Mouse (Mus musculus) midbrain, embryonic 10.5 days (tissue): ENCODE data around the gene Kctd4. TPM values are rescaled to one million over a fixed set of nuclear protein-coding genes. Genes with fewer than 3 reads are reported as not detected.

Experiments
- DNase-seq: peaks from one replicate; pipeline ENCODE4 v3.0.0-alpha.2; 2017; ENCODE audit warnings: low spot score
- H3K27ac ChIP-seq: fragments of 300-500 bp; sonication (generic); replicated peaks from 2 replicates; pipeline ENCODE4 v1.5.1; 2016; ENCODE audit warnings: mild to moderate bottlenecking
- H3K27me3 ChIP-seq: fragments of 300-500 bp; sonication (generic); 2 replicates; pipeline ENCODE4 v1.6.1; 2016; ENCODE audit warnings: low read depth, mild to moderate bottlenecking; ENCODE audit not compliant: poor library complexity, severe bottlenecking
- H3K36me3 ChIP-seq: fragments of 300-500 bp; sonication (generic); 2 replicates; pipeline ENCODE4 v1.6.1; 2016; ENCODE audit warnings: mild to moderate bottlenecking, moderate library complexity
- H3K4me1 ChIP-seq: fragments of 300-500 bp; sonication (generic); 2 replicates; pipeline ENCODE4 v1.6.1; 2016
- H3K4me3 ChIP-seq: fragments of 300-500 bp; sonication (generic); 2 replicates; pipeline ENCODE4 v1.5.1; 2016; ENCODE audit warnings: mild to moderate bottlenecking, moderate library complexity
- H3K9me3 ChIP-seq: fragments of 300-500 bp; sonication (generic); replicated peaks from 2 replicates; pipeline ENCODE4 v1.6.1; 2016; ENCODE audit warnings: mild to moderate bottlenecking
- WGBS: fragments of 180-500 bp; shearing (Covaris S2); methylation state at CpG from one replicate; pipeline ENCODE4 v1.1.7; 2016; 5-methylcytosine and 5-hydroxymethylcytosine counted together
- polyA plus RNA-seq: library from polyadenylated mRNA; unstranded; fragments of >200 nt; fragmentation: Nextera tagmentation; extraction: Ambion mirVana; gene quantifications from 2 replicates; pipeline ENCODE4 v1.2.1, GENCODE M21; 2016

Gene Kctd4
- polyA plus RNA-seq, 1 experiment from 2014 or later, result 0.42 TPM

GRCm38 (mm10) chr14:75962250-75962649 lies 7.4 kb downstream of the Kctd4 start:
- H3K27ac ChIP-seq, result no peak overlapping the region

GRCm38 (mm10) chr14:75963215-75963614 lies 8.4 kb downstream of the Kctd4 start:
- no peaks in the 10 kb centered on the region for H3K4me1 ChIP-seq
- H3K4me3 ChIP-seq, result no peak overlapping the region
- no peak overlapping the region for H3K27ac ChIP-seq
- no peaks in the 10 kb centered on the region for H3K9me3 ChIP-seq
- 70% methylated on average over 5 of the region's 5 CpGs for WGBS
- no peak for DNase-seq
- H3K36me3 ChIP-seq, result no peaks in the 10 kb centered on the region
- no peaks in the 10 kb centered on the region for H3K27me3 ChIP-seq

More at GRCm38 (mm10) chr14:75962250-75962649, 7.4 kb downstream of the Kctd4 start:
- H3K27me3 ChIP-seq, result no peaks in the 10 kb centered on the region
- H3K36me3 ChIP-seq, result no peaks in the 10 kb centered on the region
- WGBS, result 91% methylated on average over 9 of the region's 9 CpGs
- no peaks in the 10 kb centered on the region for H3K9me3 ChIP-seq
- DNase-seq, result no peak
- H3K4me1 ChIP-seq, result no peaks in the 10 kb centered on the region
- no peak overlapping the region for H3K4me3 ChIP-seq

- Histone ChIP-seq H3K36me3 (no peaks in the 10 kb centered on the region), H3K27me3 (no peaks in the 10 kb centered on the region), H3K4me1 (no peaks in the 10 kb centered on the region), H3K27ac (no peak overlapping the region), H3K4me3 (no peak overlapping the region), H3K9me3 (no peaks in the 10 kb centered on the region)
- WGBS, result 90% methylated on average over 5 of the region's 5 CpGs
- DNase-seq, result no peak
These were observed 9.2 kb downstream of the Kctd4 start for GRCm38 (mm10) chr14:75964000-75964399.

GRCm38 (mm10) chr14:75964433-75964832 lies 9.6 kb downstream of the Kctd4 start:
- H3K4me3 ChIP-seq, result no peak overlapping the region
- H3K27me3 ChIP-seq, result no peaks in the 10 kb centered on the region
- H3K4me1 ChIP-seq, result no peaks in the 10 kb centered on the region
- DNase-seq, result no peak
- H3K27ac ChIP-seq, result no peak overlapping the region
- WGBS, result 93% methylated on average over 1 of the region's 1 CpGs
- no peaks in the 10 kb centered on the region for H3K9me3 ChIP-seq
- no peaks in the 10 kb centered on the region for H3K36me3 ChIP-seq

- no peak overlapping the region for H3K27ac ChIP-seq
- DNase-seq, result no peak
- no peaks in the 10 kb centered on the region for H3K9me3 ChIP-seq
- 88% methylated on average over 5 of the region's 5 CpGs for WGBS
- H3K36me3 ChIP-seq, result no peaks in the 10 kb centered on the region
- no peak overlapping the region for H3K4me3 ChIP-seq
- H3K4me1 ChIP-seq, result no peaks in the 10 kb centered on the region
- no peaks in the 10 kb centered on the region for H3K27me3 ChIP-seq
These were observed 12.5 kb downstream of the Kctd4 start for GRCm38 (mm10) chr14:75967291-75967690.

GRCm38 (mm10) chr14:75976107-75976506 lies 21.3 kb downstream of the Kctd4 start:
- H3K36me3 ChIP-seq, result 0 out of 2 replicates have a peak, but pooled peaks cover 3% of the 10 kb centered on the region
- H3K27ac ChIP-seq, result no peak overlapping the region
- WGBS, result 72% methylated on average over 3 of the region's 3 CpGs
- DNase-seq, result no peak
- H3K4me3 ChIP-seq, result no peak overlapping the region
- H3K4me1 ChIP-seq, result no peaks in the 10 kb centered on the region
- H3K27me3 ChIP-seq, result no peaks in the 10 kb centered on the region
- no peaks in the 10 kb centered on the region for H3K9me3 ChIP-seq

- H3K27ac ChIP-seq, result no peak overlapping the region
- 93% methylated on average over 3 of the region's 3 CpGs for WGBS
- no peak for DNase-seq
These were observed 26.4 kb downstream of the Kctd4 start for GRCm38 (mm10) chr14:75981231-75981630.

GRCm38 (mm10) chr14:75983891-75984290 lies 29.1 kb downstream of the Kctd4 start:
- DNase-seq, result no peak
- Histone ChIP-seq H3K27ac (no peak overlapping the region), H3K27me3 (no peaks in the 10 kb centered on the region), H3K4me3 (no peak overlapping the region), H3K4me1 (peaks cover 8% of the 10 kb centered on the region; the same call in 1 of the 2 replicates), H3K36me3 (0 out of 2 replicates have a peak, but pooled peaks cover 3% of the 10 kb centered on the region), H3K9me3 (no peaks in the 10 kb centered on the region)
- WGBS, result 95% methylated on average over 2 of the region's 2 CpGs

More at GRCm38 (mm10) chr14:75981231-75981630, 26.4 kb downstream of the Kctd4 start:
- Histone ChIP-seq H3K27me3 (no peaks in the 10 kb centered on the region), H3K9me3 (no peaks in the 10 kb centered on the region), H3K4me3 (no peak overlapping the region), H3K36me3 (0 out of 2 replicates have a peak, but pooled peaks cover 3% of the 10 kb centered on the region), H3K4me1 (peaks cover 8% of the 10 kb centered on the region; the same call in 1 of the 2 replicates)

GRCm38 (mm10) chr14:75985112-75985511 lies 30.3 kb downstream of the Kctd4 start:
- no peak for DNase-seq
- Histone ChIP-seq H3K36me3 (0 out of 2 replicates have a peak, but pooled peaks cover 6% of the 10 kb centered on the region), H3K27ac (0 out of 2 replicates have a peak overlapping the region, but pooled peaks have one; percentile 7), H3K9me3 (no peaks in the 10 kb centered on the region), H3K4me1 (peaks cover 8% of the 10 kb centered on the region; the same call in 1 of the 2 replicates), H3K27me3 (no peaks in the 10 kb centered on the region), H3K4me3 (no peak overlapping the region)
- WGBS, result 68% methylated on average over 4 of the region's 4 CpGs

GRCm38 (mm10) chr14:75986878-75987483 lies 32.2 kb downstream of the Kctd4 start:
- Histone ChIP-seq H3K4me1 (peaks cover 8% of the 10 kb centered on the region; the same call in 1 of the 2 replicates), H3K36me3 (0 out of 2 replicates have a peak, but pooled peaks cover 5% of the 10 kb centered on the region), H3K27me3 (no peaks in the 10 kb centered on the region), H3K27ac (no peak overlapping the region), H3K9me3 (no peaks in the 10 kb centered on the region), H3K4me3 (no peak overlapping the region)
- 92% methylated on average over 7 of the region's 7 CpGs for WGBS
- no peak for DNase-seq

GRCm38 (mm10) chr14:75989168-75989567 lies 34.4 kb downstream of the Kctd4 start:
- Histone ChIP-seq H3K4me1 (peaks cover 8% of the 10 kb centered on the region; the same call in 1 of the 2 replicates), H3K4me3 (no peak overlapping the region), H3K36me3 (peaks cover 17% of the 10 kb centered on the region), H3K27ac (no peak overlapping the region), H3K9me3 (no peaks in the 10 kb centered on the region), H3K27me3 (no peaks in the 10 kb centered on the region)
- 83% methylated on average over 1 of the region's 1 CpGs for WGBS
- DNase-seq, result no peak

GRCm38 (mm10) chr14:75990936-75991335 lies 36.1 kb downstream of the Kctd4 start:
- peaks cover 26% of the 10 kb centered on the region for H3K36me3 ChIP-seq
- no peak overlapping the region for H3K27ac ChIP-seq
- no peaks in the 10 kb centered on the region for H3K4me1 ChIP-seq
- no peaks in the 10 kb centered on the region for H3K27me3 ChIP-seq
- no peak for DNase-seq
- H3K4me3 ChIP-seq, result no peak overlapping the region
- 90% methylated on average over 6 of the region's 6 CpGs for WGBS
- H3K9me3 ChIP-seq, result no peaks in the 10 kb centered on the region

- no peak overlapping the region for H3K27ac ChIP-seq
- no peaks in the 10 kb centered on the region for H3K4me1 ChIP-seq
- H3K27me3 ChIP-seq, result no peaks in the 10 kb centered on the region
- peaks cover 26% of the 10 kb centered on the region for H3K36me3 ChIP-seq
- H3K9me3 ChIP-seq, result no peaks in the 10 kb centered on the region
- 94% methylated on average over 4 of the region's 4 CpGs for WGBS
- no peak for DNase-seq
- H3K4me3 ChIP-seq, result no peak overlapping the region
These were observed 37.6 kb downstream of the Kctd4 start for GRCm38 (mm10) chr14:75992371-75992770.
